ENCODE assay signal across 8 mouse cellular contexts in the genomic region with DNA sequence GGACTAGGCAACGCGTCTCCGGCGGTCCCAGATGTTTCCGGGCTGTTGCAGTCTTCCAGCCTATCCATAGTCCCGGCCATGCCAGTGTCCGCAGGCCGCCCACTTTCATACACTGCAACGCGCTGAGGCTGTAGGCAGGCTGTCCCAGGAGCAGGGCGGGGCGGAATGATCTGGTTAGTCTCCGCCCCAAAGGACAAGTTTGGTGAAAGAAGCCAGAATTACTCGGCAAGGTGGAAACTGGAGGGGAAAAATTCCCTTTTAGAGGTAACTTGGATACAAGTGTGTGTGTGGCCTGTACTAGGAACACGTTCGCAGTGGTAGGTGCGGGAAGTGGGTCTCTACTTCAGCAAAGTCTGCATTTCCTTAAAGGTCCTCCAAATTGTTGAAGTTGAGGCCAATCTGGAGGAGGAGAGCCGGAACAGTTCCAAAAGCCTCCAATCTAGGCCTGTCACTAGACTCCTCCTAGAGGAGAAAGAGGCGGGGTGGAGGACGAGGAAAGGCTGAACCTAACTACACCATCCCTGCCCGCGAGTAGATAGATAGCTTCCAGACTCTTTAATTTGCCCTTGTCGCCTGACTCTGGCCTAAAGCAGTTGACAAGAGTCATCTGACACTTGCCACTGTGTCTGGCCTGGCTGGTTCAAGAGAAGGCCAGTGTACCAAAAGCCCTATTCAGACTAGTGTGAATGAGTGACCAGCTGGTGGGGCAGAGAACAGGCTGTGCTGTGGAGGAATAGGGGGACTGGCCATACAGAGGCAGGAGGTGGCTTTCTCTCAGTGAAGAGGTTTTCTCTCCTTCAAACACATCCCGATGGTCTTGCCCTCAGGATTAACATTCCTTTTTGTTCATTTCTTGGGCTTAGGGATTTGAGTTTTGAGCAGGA. TPM values are rescaled to one million over a fixed set of nuclear protein-coding genes. Genes with fewer than 3 reads are reported as not detected.
A peak's percentile ranks its signal among the peaks of the same experiment; 100 is the strongest.
DNase-seq lines count a peak whose midpoint lies in the region; ATAC-seq and TF ChIP-seq lines count a peak whose summit lies in the region.

Gene Mfsd7a, minus strand, starts transcription at position 107 of the 884 bp plus-strand sequence.

- TF ChIP-seq POLR2A in ES-Bruce4 (IDR thresholded peaks at IDR 0.05; ENCODE audit: insufficient read depth, low read length) = no peak
- peak; percentile 52; the same call in 1 of the 2 replicates for TF ChIP-seq POLR2A in bone marrow, adult 2 months (IDR thresholded peaks at IDR 0.05; ENCODE audit: borderline replicate concordance, control insufficient read depth, low read depth, low read length)
- no peak for TF ChIP-seq POLR2A in testis, adult 2 months (IDR thresholded peaks at IDR 0.05; ENCODE audit: control insufficient read depth, low read depth, low read length)

- no peaks in the 10 kb centered on the region for H3K4me1 ChIP-seq in ES-Bruce4 (ENCODE audit: control insufficient read depth, insufficient read depth, low read length)
- H3K4me1 ChIP-seq in bone marrow, adult 2 months (ENCODE audit: control insufficient read depth, insufficient read depth, low read length) = peaks cover 4% of the 10 kb centered on the region
- no peaks in the 10 kb centered on the region; the same call in 1 of the 2 replicates for H3K4me1 ChIP-seq in forebrain, embryonic 15.5 days
- no peaks in the 10 kb centered on the region; the same call in 1 of the 2 replicates for H3K4me1 ChIP-seq in limb, embryonic 12.5 days (replicated peaks)
- H3K4me1 ChIP-seq in midbrain, embryonic 11.5 days (ENCODE audit: control insufficient read depth, insufficient read depth, low read length) = peaks cover 2% of the 10 kb centered on the region; the same call in 1 of the 2 replicates
- H3K4me1 ChIP-seq in testis, adult 2 months (ENCODE audit: control insufficient read depth, insufficient read depth, low read length) = peaks cover 2% of the 10 kb centered on the region; the same call in 1 of the 2 replicates

- peak within 1 kb of the TSS; percentile 11 for H3K9ac ChIP-seq in ES-Bruce4 (ENCODE audit: low read depth, poor library complexity, severe bottlenecking)
- no peak within 1 kb of the TSS for H3K9ac ChIP-seq in forebrain, embryonic 15.5 days (replicated peaks)
- H3K9ac ChIP-seq in limb, embryonic 12.5 days (replicated peaks) = peak within 1 kb of the TSS; percentile 51
- H3K9ac ChIP-seq in midbrain, embryonic 11.5 days (ENCODE audit: low read length) = peak within 1 kb of the TSS; percentile 20; the same call in 1 of the 2 replicates

- 15% methylated on average over 24 of the region's 24 CpGs for WGBS in bone marrow, adult 2 months
- 16% methylated on average over 24 of the region's 24 CpGs for WGBS in forebrain, embryonic 15.5 days
- 12% methylated on average over 24 of the region's 24 CpGs for WGBS in limb, embryonic 12.5 days
- WGBS in midbrain, embryonic 11.5 days = 13% methylated on average over 24 of the region's 24 CpGs

- TF ChIP-seq CTCF in ES-Bruce4 (IDR thresholded peaks at IDR 0.05; ENCODE audit: low read depth, low read length) = no peak
- TF ChIP-seq CTCF in bone marrow, adult 2 months (IDR thresholded peaks at IDR 0.05; ENCODE audit: control insufficient read depth, insufficient read depth, low read length) = no peak
- no peak for TF ChIP-seq CTCF in testis, adult 2 months (IDR thresholded peaks at IDR 0.05; ENCODE audit: control insufficient read depth, insufficient read depth, insufficient replicate concordance, low read depth, low read length)

- peak; percentile 81 for DNase-seq in heart, postnatal 4 days
- DNase-seq in midbrain, embryonic 11.5 days (ENCODE audit: low spot score, missing footprints) = peak; percentile 90
- DNase-seq in natural killer cell, adult 2 months (ENCODE audit: low spot score in 2 of 2) = no peak

- peak within 1 kb of the TSS; percentile 63 for H3K4me3 ChIP-seq in ES-Bruce4 (ENCODE audit: low read depth, low read length)
- H3K4me3 ChIP-seq in bone marrow, adult 2 months (replicated peaks; ENCODE audit: control insufficient read depth, low read depth, low read length) = peak within 1 kb of the TSS; percentile 57
- peak within 1 kb of the TSS; percentile 14 for H3K4me3 ChIP-seq in forebrain, embryonic 15.5 days
- peak within 1 kb of the TSS; percentile 36 for H3K4me3 ChIP-seq in limb, embryonic 12.5 days (replicated peaks)
- H3K4me3 ChIP-seq in midbrain, embryonic 11.5 days (ENCODE audit: low read depth, low read length) = peak within 1 kb of the TSS; percentile 21
- peak within 1 kb of the TSS; percentile 44 for H3K4me3 ChIP-seq in testis, adult 2 months (ENCODE audit: control insufficient read depth, low read depth, low read length)

- H3K27me3 ChIP-seq in ES-Bruce4 (ENCODE audit: control insufficient read depth, insufficient read depth, low read length, poor library complexity, severe bottlenecking) = no peaks in the 10 kb centered on the region
- peaks cover 17% of the 10 kb centered on the region; the same call in 1 of the 2 replicates for H3K27me3 ChIP-seq in forebrain, embryonic 15.5 days
- H3K27me3 ChIP-seq in limb, embryonic 12.5 days = peaks cover 15% of the 10 kb centered on the region
- no peaks in the 10 kb centered on the region; the same call in 1 of the 2 replicates for H3K27me3 ChIP-seq in midbrain, embryonic 11.5 days (ENCODE audit: control insufficient read depth, insufficient read depth, low read length)
- H3K27me3 ChIP-seq in testis, adult 2 months (ENCODE audit: control insufficient read depth, insufficient read depth, low read length) = no peaks in the 10 kb centered on the region

- peak; percentile 43; the same call in 1 of the 2 replicates for ATAC-seq in forebrain, embryonic 15.5 days (replicated peaks)
- ATAC-seq in limb, embryonic 12.5 days (ENCODE audit: insufficient number of reproducible peaks, insufficient read depth, low FRiP score, low TSS enrichment, low read depth) = peak; percentile 86; the same call in 1 of the 2 replicates
- peak; percentile 81 for ATAC-seq in midbrain, embryonic 11.5 days (ENCODE audit: low FRiP score)

- no peaks in the 10 kb centered on the region for H3K9me3 ChIP-seq in ES-Bruce4 (replicated peaks; ENCODE audit: control insufficient read depth, insufficient read depth, low read length, poor library complexity, severe bottlenecking)
- no peaks in the 10 kb centered on the region for H3K9me3 ChIP-seq in forebrain, embryonic 15.5 days
- H3K9me3 ChIP-seq in limb, embryonic 12.5 days = no peaks in the 10 kb centered on the region
- no peaks in the 10 kb centered on the region for H3K9me3 ChIP-seq in midbrain, embryonic 11.5 days (ENCODE audit: control insufficient read depth, low read length)

- H3K36me3 ChIP-seq in ES-Bruce4 (ENCODE audit: control insufficient read depth, insufficient read depth, low read length, poor library complexity, severe bottlenecking) = no peaks in the 10 kb centered on the region
- no peaks in the 10 kb centered on the region for H3K36me3 ChIP-seq in forebrain, embryonic 15.5 days
- no peaks in the 10 kb centered on the region for H3K36me3 ChIP-seq in limb, embryonic 12.5 days
- H3K36me3 ChIP-seq in midbrain, embryonic 11.5 days (ENCODE audit: control insufficient read depth, insufficient read depth, low read length) = no peaks in the 10 kb centered on the region
- H3K36me3 ChIP-seq in testis, adult 2 months (ENCODE audit: control insufficient read depth, insufficient read depth, low read length) = no peaks in the 10 kb centered on the region

- peak within 1 kb of the TSS; percentile 30 for H3K4me2 ChIP-seq in forebrain, embryonic 15.5 days (replicated peaks)
- H3K4me2 ChIP-seq in limb, embryonic 12.5 days = peak within 1 kb of the TSS; percentile 63
- peak within 1 kb of the TSS; percentile 50 for H3K4me2 ChIP-seq in midbrain, embryonic 11.5 days

- no peak for TF ChIP-seq EP300 in ES-Bruce4 (IDR thresholded peaks at IDR 0.05; ENCODE audit: insufficient read depth, low read depth, low read length)

- no peak within 1 kb of the TSS for H3K27ac ChIP-seq in ES-Bruce4 (ENCODE audit: insufficient read depth, low read length)
- H3K27ac ChIP-seq in bone marrow, adult 2 months (ENCODE audit: control insufficient read depth, insufficient read depth, low read depth, low read length, poor library complexity) = peak within 1 kb of the TSS; percentile 43
- H3K27ac ChIP-seq in forebrain, embryonic 15.5 days (replicated peaks) = no peak within 1 kb of the TSS
- no peak within 1 kb of the TSS for H3K27ac ChIP-seq in limb, embryonic 12.5 days
- no peak within 1 kb of the TSS for H3K27ac ChIP-seq in midbrain, embryonic 11.5 days (ENCODE audit: low read depth, low read length)
- H3K27ac ChIP-seq in testis, adult 2 months (ENCODE audit: control insufficient read depth, insufficient read depth, low read depth, low read length) = no peak within 1 kb of the TSS

RNA-seq across cellular contexts. Expression of gene Mfsd7a, which starts in this region (rescaled TPM):
- 0.62 and 0.63 TPM in 2 replicates for polyA plus RNA-seq in ES-Bruce4 (2011; ENCODE audit: insufficient read depth, insufficient read length, low read depth, missing spikeins)
- polyA plus RNA-seq in bone marrow, adult 2 months (2011; ENCODE audit: insufficient read depth, insufficient read length, low replicate concordance, missing spikeins) = 5.3 and 11.2 TPM in 2 replicates
- 0.06 TPM in 2 replicates for polyA plus RNA-seq in forebrain, embryonic 15.5 days (2015; fragmentation: Nextera tagmentation; extraction: Ambion mirVana)
- total RNA-seq in heart, postnatal 4 days (2021) = under 1 TPM; 0.64 to 0.70 TPM
- polyA plus RNA-seq in limb, embryonic 12.5 days (2016; fragmentation: Nextera tagmentation; extraction: Ambion mirVana) = 0.19 and 0.35 TPM in 2 replicates
- 0.18 TPM in 1 of 2 replicates, not detected in the other for polyA plus RNA-seq in midbrain, embryonic 11.5 days (2014; fragmentation: Nextera tagmentation; extraction: Ambion mirVana)
- 0.17 and 0.41 TPM in 2 replicates for polyA plus RNA-seq in testis, adult 2 months (2012; rRNA removed)

Comparison
In these comparisons a context has a peak if more than half of its experiments do, and no peak if none do; other contexts are left out.
1. Peak in ATAC-seq, H3K4me3 ChIP-seq and H3K4me2 ChIP-seq in forebrain, embryonic 15.5 days; RNA of the gene not detected or under 1 TPM.
2. Peak in DNase-seq in heart, postnatal 4 days; RNA of the gene not detected or under 1 TPM.
3. Peak in ATAC-seq, H3K4me3 ChIP-seq, H3K9ac ChIP-seq and H3K4me2 ChIP-seq in limb, embryonic 12.5 days; RNA of the gene not detected or under 1 TPM.
4. Peak in DNase-seq, ATAC-seq, H3K4me3 ChIP-seq, H3K9ac ChIP-seq and H3K4me2 ChIP-seq in midbrain, embryonic 11.5 days; RNA of the gene not detected or under 1 TPM.